Mouse (Mus musculus): ENCODE measurements around the gene Rnf11.

The Rnf11 gene

DNA sequence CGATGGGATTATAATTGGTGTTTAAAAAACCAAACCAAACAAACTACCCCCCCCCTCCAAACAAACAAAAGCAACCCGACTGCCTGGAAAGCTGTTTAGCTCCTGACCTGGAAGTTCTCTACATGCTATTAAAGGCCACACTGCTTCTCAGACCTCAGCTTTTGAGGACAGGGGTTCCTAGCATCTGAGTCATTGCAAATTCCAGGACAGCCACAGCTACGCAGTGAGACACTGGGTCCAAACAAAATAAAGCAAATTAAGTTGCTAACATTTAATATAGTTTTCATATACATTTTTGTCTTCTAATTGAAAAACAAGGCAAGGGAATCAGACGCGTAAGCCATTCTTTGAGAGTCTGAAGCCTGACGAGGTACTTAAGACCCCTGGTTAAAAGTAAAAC lies 40.1 kb downstream of the Rnf11 start:
- DNase-seq, result no peak

- no peak for DNase-seq
Observed at GRCm38 (mm10) chr4:109442649-109443048, 41.9 kb downstream of the Rnf11 start.

DNA sequence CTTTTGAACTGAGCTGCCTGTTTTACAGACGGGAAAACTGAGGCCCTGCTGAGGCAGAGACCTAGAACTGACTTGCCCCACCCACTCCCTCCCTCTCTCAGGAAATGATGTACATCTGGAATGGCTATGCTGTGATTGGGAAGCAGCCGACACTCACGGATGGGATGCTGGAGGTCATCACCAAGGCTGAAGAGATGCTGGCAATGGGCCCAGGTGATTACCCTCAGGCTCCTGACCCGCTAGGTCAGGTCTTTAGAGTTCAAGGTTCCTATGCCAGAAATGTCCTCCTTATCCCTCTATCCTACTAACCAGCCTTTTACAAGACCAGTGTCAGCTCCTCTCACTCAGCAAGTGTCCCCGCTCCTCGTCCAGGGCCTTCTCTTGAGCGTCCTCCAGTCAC lies 42.4 kb downstream of the Rnf11 start:
- DNase-seq, result peak; percentile 25

DNA sequence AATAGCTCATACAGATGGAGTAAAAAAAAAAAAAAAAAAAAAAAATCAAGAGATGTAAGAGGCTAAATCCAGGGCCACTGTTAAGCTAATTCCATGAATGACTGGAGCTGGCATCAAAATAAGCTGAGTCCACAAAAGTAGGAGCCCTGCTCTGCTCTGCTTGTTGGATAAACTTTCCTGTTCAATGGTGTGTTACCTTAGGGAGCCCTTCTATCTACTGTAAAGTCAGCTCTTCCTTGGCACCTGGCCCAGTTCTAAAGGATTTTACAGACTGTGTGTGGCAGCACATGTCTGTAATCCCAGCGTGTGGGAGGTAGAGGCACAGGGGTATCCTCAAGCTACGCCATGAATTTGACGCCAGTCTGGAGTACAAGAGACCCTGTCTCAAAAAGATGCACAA lies 43.5 kb downstream of the Rnf11 start:
- peak; percentile 24 for DNase-seq

- DNase-seq, result no peak
Observed at GRCm38 (mm10) chr4:109440381-109440780, 44.1 kb downstream of the Rnf11 start.

DNA sequence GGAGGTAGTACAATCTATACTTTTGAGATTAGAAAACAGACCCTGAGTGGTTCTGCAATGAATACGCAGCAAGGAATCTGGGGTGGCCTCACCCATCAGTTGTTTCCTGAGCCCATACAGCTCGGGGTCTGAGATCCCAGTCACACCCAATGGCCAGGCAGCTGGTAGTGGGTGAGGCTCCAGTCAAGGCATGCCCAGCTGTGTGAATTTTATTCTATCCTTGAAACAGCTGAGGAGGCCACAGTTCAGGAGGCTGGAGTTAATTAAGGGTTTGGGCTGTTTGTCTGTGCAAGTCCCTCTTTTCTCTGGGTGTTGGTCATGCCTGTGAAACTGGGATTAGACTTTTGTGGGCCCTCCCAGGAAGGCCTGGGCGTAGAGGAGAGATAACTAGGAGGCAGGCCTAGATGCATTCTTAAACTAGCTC lies 44.7 kb downstream of the Rnf11 start:
- DNase-seq, result no peak

- no peak for DNase-seq
Observed at GRCm38 (mm10) chr4:109439101-109439500, 45.4 kb downstream of the Rnf11 start.

DNA sequence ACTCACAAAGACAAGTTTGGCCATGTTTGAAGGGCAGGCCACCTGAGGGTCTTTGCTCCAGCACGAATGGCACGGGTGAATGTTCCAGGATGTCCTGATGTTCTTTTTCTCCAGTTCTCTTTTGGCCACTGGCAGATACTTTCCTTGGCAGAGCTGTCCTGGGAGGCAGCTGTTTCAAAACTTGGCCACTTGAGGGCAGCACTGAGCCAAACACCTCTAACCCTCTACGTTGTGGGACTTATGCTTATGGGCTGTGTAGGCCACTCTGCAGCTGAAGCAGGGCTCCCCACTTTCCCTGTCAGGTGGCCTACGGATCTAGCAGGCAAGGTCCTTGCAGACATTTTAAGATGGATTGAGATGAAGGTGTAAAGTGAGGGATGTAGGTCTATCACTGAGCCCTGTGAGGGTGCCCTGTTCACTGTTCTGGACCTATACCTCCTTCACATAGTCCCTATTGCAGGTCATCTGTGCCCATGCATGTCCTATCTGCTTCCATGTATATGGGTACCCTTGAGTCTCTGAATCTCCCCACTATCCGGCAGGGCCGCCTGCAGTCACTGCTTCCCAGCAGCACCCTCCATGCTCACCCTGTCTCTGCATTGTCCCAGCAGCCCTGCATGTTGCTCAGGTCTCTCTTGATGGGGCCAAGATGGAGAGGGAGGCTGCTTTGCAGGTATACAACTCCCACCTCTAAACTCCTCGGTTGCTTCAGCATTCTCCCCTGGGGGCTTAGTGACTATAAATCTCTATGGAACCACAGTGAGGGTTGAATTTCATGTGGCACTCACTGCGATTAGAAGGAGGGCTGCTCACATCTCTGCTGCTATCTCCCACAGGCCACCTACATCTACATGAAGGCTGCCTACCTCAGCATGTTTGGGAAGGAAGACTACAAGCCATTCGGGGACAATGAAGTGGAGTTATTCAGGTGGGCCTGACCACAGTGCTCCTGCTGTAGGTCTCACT lies 46.3 kb downstream of the Rnf11 start:
- peak; percentile 61 for DNase-seq

GRCm38 (mm10) chr4:109434256-109434655 lies 50.3 kb downstream of the Rnf11 start:
- no peak for DNase-seq

DNA sequence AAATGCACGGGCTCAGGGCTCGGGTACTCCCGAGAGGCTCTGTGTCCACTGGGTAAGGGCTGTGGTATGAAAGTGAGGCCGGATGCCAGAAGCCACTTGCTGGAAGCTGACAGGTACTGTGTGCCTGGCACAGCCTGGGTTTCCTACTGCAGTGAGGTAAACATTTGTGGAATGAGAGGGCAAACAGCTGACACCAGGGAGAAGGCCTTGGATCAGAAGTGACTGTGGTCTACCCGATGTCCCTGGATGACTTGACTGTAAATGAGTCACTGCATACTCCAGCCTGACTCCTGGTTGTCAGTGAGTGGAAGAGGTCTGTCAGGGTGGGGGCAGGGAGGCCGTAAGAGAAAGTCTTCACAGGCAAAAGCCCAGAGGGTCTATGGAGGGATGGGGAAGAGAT lies 50.9 kb downstream of the Rnf11 start:
- DNase-seq, result peak; percentile 73

- no peak for DNase-seq
Observed at GRCm38 (mm10) chr4:109432668-109433375, 51.7 kb downstream of the Rnf11 start.

DNA sequence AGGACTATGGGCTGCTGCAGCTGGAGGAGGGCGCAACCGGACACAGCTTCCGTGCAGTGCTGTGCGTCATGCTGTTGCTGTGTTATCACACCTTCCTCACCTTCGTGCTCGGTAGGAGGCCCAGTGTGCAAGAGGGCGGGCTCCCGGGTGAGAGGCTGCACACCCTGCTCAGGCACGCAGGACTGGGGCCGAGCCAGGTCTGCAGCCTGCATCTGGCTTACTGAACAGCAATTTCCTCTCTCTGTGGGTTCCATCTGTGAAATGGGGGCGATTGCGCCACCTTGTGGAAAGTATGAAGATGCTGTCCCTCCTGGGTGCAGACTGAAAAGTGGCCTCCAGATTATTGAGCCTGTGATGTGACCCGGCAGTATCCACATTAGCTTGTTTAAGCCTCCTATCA lies 53.7 kb downstream of the Rnf11 start:
- peak; percentile 51 for DNase-seq

DNA sequence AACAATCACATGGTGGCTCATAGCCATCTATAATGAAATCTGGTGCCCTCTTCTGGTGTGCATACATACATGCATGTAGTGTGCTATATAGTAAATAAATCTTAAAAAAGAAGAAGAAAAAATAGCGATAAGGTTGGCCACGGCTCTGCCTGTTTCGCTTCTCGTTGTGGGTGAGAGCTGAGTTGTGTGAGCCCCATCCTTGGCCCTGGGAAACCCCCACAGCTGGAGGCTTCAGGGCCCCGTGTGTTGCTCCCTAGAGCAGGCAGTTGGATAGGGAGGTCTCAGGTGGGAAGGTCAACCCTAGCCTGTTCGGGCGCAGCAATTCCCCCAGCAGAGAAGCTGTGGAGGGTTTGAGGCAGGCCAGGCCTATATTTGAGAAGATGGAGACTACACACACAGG lies 54.3 kb downstream of the Rnf11 start:
- no peak for DNase-seq

GRCm38 (mm10) chr4:109427058-109427457 lies 57.5 kb downstream of the Rnf11 start:
- DNase-seq, result no peak

GRCm38 (mm10) chr4:109423438-109423837 lies 61.1 kb downstream of the Rnf11 start:
- no peak for DNase-seq

- peak; percentile 72 for DNase-seq
Observed at GRCm38 (mm10) chr4:109422436-109422835, 62.1 kb downstream of the Rnf11 start.

DNA sequence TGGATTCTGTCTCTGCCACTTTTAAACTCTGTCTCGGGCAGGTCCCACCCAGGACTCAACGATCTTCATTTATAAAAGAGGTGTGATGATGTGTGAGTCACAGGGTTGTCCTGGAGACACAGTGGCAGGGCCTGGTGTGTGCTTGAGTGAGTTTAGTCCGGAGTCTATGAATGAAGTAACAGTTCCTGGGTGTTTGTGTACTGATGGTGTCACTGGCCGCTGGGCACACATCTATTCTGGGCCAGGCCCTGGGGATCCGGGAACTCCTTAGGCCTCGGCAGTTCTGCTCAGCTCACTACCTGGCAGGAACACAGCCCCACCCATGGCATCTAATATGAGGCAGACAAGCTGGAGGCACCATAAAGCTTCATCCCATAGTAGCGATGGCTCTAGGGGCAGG lies 62.9 kb downstream of the Rnf11 start:
- DNase-seq, result no peak

GRCm38 (mm10) chr4:109420138-109420795 lies 64.3 kb downstream of the Rnf11 start:
- DNase-seq, result no peak

DNA sequence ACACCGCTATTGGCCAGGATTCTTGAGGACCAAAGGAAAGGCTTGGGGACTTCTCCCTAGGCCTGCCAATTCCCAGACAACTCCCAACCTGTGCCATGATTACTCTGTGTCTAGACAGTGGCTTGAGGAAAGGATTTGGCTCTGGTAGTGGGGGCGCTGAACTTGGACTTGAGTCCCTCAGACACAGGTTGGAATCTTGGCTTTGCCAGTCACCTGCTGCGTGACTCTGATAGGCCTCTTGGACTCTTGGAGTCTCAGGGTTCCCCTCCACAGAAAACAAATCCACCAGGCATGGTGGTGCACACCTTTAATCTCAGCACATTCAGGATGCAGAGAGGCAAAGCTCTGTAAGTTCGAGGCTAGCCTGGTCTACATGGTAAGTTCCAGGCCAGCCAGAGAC lies 65.0 kb downstream of the Rnf11 start:
- peak; percentile 75 for DNase-seq

- peak; percentile 67 for DNase-seq
Observed at GRCm38 (mm10) chr4:109419017-109419416, 65.5 kb downstream of the Rnf11 start.

GRCm38 (mm10) chr4:109417998-109418397 lies 66.5 kb downstream of the Rnf11 start:
- DNase-seq, result no peak

DNA sequence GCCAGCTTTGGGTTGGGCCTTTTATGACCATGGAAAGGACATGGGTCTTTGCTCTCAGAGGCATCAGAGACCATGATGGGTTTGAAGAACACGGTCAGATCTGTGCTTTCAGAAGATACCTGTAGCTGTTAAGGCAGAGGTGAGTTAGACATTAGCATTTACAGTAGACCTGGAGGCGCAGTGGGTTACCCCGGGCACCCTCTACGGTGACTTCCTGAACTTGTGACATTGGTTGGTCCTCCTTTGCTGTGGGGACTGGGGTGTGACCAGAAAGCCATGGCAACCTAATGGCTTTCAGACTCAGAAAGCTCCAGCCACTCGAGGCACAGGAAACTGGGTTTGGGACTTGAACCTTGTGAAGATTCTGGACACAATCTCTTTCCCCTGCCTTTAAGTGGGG lies 72.3 kb downstream of the Rnf11 start:
- no peak for DNase-seq

GRCm38 (mm10) chr4:109411377-109411967 lies 73.1 kb downstream of the Rnf11 start:
- no peak for DNase-seq

Measured in kidney, adult 11 months (tissue).